Mouse (Mus musculus): Measurements from ENCODE around the gene Socs7. TPM values are rescaled to one million over a fixed set of nuclear protein-coding genes. Genes with fewer than 3 reads are reported as not detected.

Socs7 gene
- polyA plus RNA-seq, 1 experiment from 2014 or later: 1.1 TPM

DNA sequence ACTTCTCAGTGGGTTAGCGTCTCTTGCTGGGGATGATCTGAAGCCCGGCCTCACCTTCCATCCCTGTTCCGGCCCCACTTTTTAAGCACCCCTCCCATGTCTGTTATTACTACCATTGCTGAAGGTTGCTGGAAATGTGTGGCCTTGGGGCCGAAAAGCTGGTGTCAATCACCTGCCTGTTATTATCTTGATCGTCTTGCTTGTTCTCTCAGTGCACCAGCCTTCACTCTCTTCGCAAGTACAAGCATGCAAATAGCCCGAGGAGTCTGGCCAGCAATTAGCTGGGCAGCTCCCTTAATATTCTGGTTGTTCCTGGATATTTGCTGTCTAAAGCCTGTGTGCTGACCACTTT, 1.3 kb downstream of the Socs7 start:
- DNase-seq: peak; percentile 18
- WGBS (ENCODE audit: insufficient replicate concordance): 1% methylated on average over 7 of the region's 7 CpGs
- Histone ChIP-seq H3K36me3 (0 out of 2 replicates have a peak, but pooled peaks cover 3% of the 10 kb centered on the region), H3K4me1 (replicated peaks) (peaks cover 50% of the 10 kb centered on the region), H3K27me3 (no peaks in the 10 kb centered on the region), H3K9me3 (replicated peaks) (no peaks in the 10 kb centered on the region), H3K4me2 (peak overlapping the region; percentile 97), H3K27ac (peak overlapping the region; percentile 87), H3K9ac (peak overlapping the region; percentile 99), H3K4me3 (replicated peaks) (peak overlapping the region; percentile 98)
- ATAC-seq (ENCODE audit: low read depth): no peak

DNA sequence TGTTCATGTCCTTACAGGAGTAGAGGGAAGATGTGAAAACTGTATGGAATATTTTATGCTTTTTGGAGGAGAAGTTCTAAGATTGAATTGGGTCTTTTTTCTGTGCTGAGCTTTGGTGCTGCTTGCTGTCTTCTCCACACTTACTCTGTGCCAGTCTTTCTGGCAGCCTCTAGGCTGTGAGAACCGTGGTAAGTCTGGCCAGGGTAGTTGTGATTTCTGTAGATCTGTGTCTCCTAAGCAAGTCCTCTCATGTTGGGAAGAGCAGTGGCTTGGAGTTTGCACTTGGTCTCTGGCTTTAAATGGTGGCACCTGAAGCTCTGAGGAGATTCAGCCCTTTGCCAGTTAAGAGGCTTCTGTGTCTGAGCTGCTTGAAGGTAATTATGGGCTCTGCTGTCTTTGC, 3.2 kb downstream of the Socs7 start:
- no peaks in the 10 kb centered on the region for H3K9me3 ChIP-seq (replicated peaks)
- H3K9ac ChIP-seq: no peak overlapping the region
- ATAC-seq (ENCODE audit: low read depth): no peak
- no peaks in the 10 kb centered on the region for H3K27me3 ChIP-seq
- WGBS (ENCODE audit: insufficient replicate concordance): 62% methylated on average over 1 of the region's 1 CpGs
- no peak for DNase-seq
- no peak overlapping the region for H3K4me3 ChIP-seq (replicated peaks)
- H3K4me1 ChIP-seq (replicated peaks): peaks cover 50% of the 10 kb centered on the region
- no peak overlapping the region for H3K4me2 ChIP-seq
- no peak overlapping the region for H3K27ac ChIP-seq
- H3K36me3 ChIP-seq: 0 out of 2 replicates have a peak, but pooled peaks cover 3% of the 10 kb centered on the region

DNA sequence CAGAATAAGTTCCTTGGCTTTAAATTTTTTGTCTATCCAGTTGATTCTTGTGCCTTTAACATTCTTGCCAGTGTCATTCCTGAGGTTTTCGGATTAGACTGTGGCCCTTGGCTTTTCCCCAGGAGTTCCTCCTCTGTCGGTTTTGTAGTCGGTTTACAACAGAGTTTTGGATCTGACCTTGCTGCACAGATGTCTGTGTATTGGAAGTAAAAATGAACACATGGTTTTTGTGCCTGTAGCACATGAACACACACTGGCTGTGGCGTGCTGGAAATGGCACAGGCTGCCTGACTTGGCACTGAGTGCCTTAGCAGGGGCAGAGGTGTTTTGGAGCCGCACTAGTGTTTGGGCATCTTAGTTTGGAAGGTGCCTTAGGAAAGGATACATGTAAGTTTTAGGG, 6.2 kb downstream of the Socs7 start:
- Histone ChIP-seq H3K4me2 (no peak overlapping the region), H3K36me3 (0 out of 2 replicates have a peak, but pooled peaks cover 5% of the 10 kb centered on the region), H3K4me3 (replicated peaks) (no peak overlapping the region), H3K27me3 (no peaks in the 10 kb centered on the region), H3K9ac (no peak overlapping the region), H3K27ac (no peak overlapping the region), H3K9me3 (replicated peaks) (no peaks in the 10 kb centered on the region), H3K4me1 (replicated peaks) (peaks cover 38% of the 10 kb centered on the region)
- ATAC-seq (ENCODE audit: low read depth): no peak
- DNase-seq: no peak
- WGBS (ENCODE audit: insufficient replicate concordance): 80% methylated on average over 5 of the region's 5 CpGs

DNA sequence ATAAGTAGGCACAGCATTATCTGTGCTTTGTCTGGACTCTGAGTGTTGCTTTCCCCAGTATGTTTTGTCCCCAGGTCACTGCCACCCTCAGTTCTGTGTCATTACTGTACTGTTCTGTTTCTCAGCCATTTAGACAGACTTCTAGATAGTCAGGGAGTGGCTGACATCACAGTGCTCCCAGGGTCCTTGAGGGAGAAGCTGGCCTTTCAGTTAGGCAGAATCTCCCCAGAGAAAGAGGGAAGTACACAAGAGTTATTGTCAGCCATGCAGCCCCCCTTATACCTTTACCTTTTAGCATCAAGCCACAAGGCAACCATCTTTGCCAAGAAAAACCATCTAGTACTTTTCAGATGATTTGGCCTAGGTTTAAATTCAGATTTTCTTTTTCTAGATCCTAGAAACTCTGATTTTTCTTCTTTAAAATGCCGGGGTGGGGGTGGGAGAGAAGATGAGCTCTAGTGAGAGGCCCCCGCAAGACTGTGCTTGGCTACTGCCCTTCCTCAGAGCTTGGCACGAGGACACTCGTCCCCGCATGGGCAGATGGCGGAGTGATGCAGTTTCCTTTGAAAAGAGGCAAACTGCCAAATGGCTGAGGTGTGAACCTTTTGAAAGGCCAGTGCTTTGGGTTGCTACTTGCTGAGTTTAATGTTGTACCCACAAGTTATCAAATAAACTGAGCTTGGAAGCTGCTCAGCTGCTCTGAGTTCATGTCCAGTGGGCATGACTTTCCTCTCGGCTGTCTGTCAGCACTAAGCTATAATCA, 8.2 kb downstream of the Socs7 start:
- DNase-seq (no peak), ATAC-seq (ENCODE audit: low read depth) (no peak)
- peaks cover 17% of the 10 kb centered on the region; the same call in 1 of the 2 replicates for H3K36me3 ChIP-seq
- WGBS (ENCODE audit: insufficient replicate concordance): 79% methylated on average over 7 of the region's 7 CpGs
- H3K9ac ChIP-seq: no peak overlapping the region
- no peak overlapping the region for H3K4me2 ChIP-seq
- H3K9me3 ChIP-seq (replicated peaks): no peaks in the 10 kb centered on the region
- no peak overlapping the region for H3K27ac ChIP-seq
- H3K4me1 ChIP-seq (replicated peaks): peaks cover 18% of the 10 kb centered on the region
- H3K4me3 ChIP-seq (replicated peaks): no peak overlapping the region
- no peaks in the 10 kb centered on the region for H3K27me3 ChIP-seq

DNA sequence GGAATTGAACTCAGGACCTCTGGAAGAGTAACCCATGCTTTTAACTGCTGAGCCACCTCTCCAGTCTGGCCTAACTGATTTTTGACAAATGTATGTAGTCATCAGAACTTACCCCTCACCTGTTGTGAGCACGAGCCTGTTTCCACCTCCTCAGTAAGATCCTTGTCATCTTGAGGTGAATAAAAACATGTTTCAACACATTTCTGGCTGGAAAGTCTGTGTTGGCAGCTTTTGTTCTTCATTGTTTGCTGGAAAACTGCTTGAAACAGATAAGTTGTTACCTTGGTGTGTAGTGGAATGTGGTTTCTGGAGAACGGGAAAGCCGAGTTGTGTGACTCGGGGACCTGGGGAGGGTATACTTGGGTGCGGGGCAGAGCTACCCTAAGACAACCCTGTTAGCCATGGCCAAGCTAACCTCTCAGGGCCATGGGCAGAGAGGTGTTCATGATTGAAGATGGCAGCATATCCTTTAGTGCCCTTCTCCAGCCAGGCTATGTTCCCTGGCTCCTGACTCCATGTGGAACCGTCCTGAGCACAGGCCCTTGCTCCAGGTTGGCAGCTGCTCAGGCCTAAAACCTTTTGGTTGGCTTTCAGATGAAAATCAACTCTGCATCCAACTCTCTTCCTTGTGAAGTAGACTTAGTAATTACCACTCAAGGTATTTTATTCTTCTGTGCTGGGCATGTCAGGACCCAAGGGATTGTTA, 10.0 kb downstream of the Socs7 start:
- Histone ChIP-seq H3K36me3 (peaks cover 26% of the 10 kb centered on the region), H3K4me3 (replicated peaks) (no peak overlapping the region), H3K27me3 (no peaks in the 10 kb centered on the region), H3K4me1 (replicated peaks) (peaks cover 8% of the 10 kb centered on the region), H3K9me3 (replicated peaks) (no peaks in the 10 kb centered on the region), H3K9ac (no peak overlapping the region), H3K27ac (no peak overlapping the region), H3K4me2 (no peak overlapping the region)
- DNase-seq: no peak
- WGBS (ENCODE audit: insufficient replicate concordance): 87% methylated on average over 6 of the region's 6 CpGs
- ATAC-seq (ENCODE audit: low read depth): no peak

DNA sequence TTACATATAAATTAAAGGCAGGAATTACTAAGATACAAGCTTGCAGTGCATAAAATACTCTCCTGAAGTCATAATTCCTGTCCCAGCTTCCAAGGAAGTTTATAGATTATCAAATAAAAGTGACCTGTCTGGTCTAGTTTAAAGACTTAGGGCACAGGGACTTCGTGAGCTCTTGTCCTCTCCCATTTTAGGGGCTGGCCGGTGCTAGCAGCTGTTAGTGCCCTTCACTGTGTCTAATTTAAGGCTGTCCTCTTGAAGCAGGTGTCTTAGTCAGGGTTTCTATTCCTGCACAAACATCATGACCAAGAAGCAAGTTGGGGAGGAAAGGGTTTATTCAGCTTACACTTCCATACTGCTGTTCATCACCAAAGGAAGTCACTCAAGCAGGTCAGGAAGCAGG, 11.1 kb downstream of the Socs7 start:
- no peak for ATAC-seq (ENCODE audit: low read depth)
- Histone ChIP-seq H3K4me3 (replicated peaks) (no peak overlapping the region), H3K4me1 (replicated peaks) (0 out of 2 replicates have a peak, but pooled peaks cover under 1% of the 10 kb centered on the region), H3K4me2 (no peak overlapping the region), H3K27me3 (no peaks in the 10 kb centered on the region), H3K9ac (no peak overlapping the region), H3K27ac (no peak overlapping the region), H3K9me3 (replicated peaks) (no peaks in the 10 kb centered on the region), H3K36me3 (peaks cover 36% of the 10 kb centered on the region)
- no peak for DNase-seq
- 89% methylated on average over 2 of the region's 2 CpGs for WGBS (ENCODE audit: insufficient replicate concordance)

DNA sequence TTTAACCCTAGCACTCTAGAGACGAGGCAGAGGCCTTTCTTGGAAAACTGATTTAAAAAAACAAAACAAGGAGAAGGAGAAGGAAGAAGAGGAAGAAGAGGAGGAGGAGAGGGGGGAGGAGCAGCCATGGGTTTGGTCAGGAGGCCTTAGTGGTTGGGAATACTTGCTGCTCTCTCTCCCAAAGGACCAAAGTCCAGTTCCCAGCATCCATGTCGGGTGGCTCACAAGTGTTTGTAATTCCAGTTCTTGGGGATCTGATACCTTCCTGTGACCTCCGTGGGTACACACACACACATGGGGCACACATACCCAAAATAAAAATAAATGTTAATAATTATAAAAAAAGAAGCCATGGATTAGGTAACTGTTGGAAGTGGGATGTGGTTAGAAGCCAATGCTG, 17.7 kb downstream of the Socs7 start:
- Histone ChIP-seq H3K9ac (no peak overlapping the region), H3K9me3 (replicated peaks) (no peaks in the 10 kb centered on the region), H3K27ac (no peak overlapping the region), H3K27me3 (no peaks in the 10 kb centered on the region), H3K36me3 (peaks cover 55% of the 10 kb centered on the region), H3K4me2 (no peak overlapping the region), H3K4me1 (replicated peaks) (no peaks in the 10 kb centered on the region), H3K4me3 (replicated peaks) (no peak overlapping the region)
- ATAC-seq (ENCODE audit: low read depth): no peak
- 65% methylated on average over 3 of the region's 3 CpGs for WGBS (ENCODE audit: insufficient replicate concordance)
- DNase-seq: no peak

DNA sequence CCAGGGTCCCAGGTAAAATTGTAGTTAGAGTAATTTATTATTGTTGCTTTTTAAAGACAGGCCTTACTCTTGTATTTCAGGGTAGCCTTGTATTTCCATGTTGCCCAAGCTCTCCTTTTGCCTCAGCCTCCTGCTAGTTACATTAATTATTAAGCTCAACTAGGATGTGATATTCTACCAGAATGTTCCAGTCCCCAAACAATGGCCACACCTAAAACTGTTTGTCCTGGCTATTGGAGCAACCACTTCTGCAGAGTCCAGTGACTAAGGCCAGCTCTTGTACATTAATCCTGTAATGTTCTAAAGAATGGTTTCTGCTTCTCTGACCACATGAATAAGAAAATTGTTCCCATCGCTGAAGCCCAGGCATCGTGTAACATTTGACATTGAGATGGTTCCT, 20.7 kb downstream of the Socs7 start:
- H3K9me3 ChIP-seq (replicated peaks): no peaks in the 10 kb centered on the region
- H3K4me3 ChIP-seq (replicated peaks): no peak overlapping the region
- H3K4me1 ChIP-seq (replicated peaks): no peaks in the 10 kb centered on the region
- ATAC-seq (ENCODE audit: low read depth) (no peak), DNase-seq (no peak)
- H3K4me2 ChIP-seq: no peak overlapping the region
- 90% methylated on average over 2 of the region's 2 CpGs for WGBS (ENCODE audit: insufficient replicate concordance)
- H3K9ac ChIP-seq: no peak overlapping the region
- no peak overlapping the region for H3K27ac ChIP-seq
- H3K36me3 ChIP-seq: peaks cover 38% of the 10 kb centered on the region
- H3K27me3 ChIP-seq: no peaks in the 10 kb centered on the region

DNA sequence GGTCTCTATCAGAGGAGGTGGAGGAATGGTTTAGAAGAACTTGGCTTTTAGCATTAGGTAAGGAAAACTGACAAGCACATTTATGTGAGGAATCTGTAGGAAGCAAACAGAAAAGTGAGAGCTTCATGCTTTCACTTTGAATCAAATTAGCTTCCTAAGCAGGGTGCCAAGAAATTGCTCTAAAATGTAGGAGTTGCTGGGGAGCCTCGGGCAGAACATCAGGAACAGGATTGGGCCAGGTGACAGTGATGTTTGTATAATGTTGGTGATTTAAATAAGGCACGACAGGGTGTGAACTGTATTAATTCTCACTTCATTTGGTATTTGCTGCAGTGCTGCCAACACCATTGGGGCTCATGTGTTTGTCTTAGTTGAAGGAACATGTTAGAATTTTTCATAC, 21.4 kb downstream of the Socs7 start:
- Histone ChIP-seq H3K36me3 (peaks cover 35% of the 10 kb centered on the region), H3K27ac (no peak overlapping the region), H3K9ac (no peak overlapping the region), H3K27me3 (no peaks in the 10 kb centered on the region), H3K4me1 (replicated peaks) (no peaks in the 10 kb centered on the region), H3K9me3 (replicated peaks) (no peaks in the 10 kb centered on the region), H3K4me3 (replicated peaks) (no peak overlapping the region), H3K4me2 (no peak overlapping the region)
- 67% methylated on average over 2 of the region's 2 CpGs for WGBS (ENCODE audit: insufficient replicate concordance)
- ATAC-seq (ENCODE audit: low read depth) (no peak), DNase-seq (no peak)

DNA sequence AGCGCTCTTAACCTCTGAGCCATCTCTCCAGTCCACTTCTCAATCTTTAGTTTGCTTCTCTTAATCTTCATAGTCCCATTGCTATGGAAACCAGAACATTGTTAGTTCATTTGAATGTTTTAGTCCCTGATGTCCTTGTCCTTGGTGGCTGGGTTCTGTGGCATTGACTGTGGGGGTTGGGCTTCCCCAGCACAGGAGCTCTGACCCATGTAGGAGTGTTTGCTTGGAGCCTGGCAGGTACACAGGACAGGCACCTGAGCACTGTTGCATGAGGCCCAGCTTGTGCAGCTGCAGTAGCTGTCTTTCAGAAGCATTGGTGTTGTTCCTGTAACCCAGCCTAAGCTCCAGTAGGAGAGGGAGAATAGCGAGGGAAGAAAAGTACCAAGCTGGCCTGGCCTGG, 25.5 kb downstream of the Socs7 start:
- no peaks in the 10 kb centered on the region for H3K27me3 ChIP-seq
- no peak overlapping the region for H3K9ac ChIP-seq
- no peak overlapping the region for H3K4me2 ChIP-seq
- no peak for ATAC-seq (ENCODE audit: low read depth)
- H3K9me3 ChIP-seq (replicated peaks): no peaks in the 10 kb centered on the region
- DNase-seq: no peak
- peaks cover 10% of the 10 kb centered on the region; the same call in 1 of the 2 replicates for H3K4me1 ChIP-seq (replicated peaks)
- H3K36me3 ChIP-seq: peaks cover 60% of the 10 kb centered on the region
- 93% methylated on average over 2 of the region's 2 CpGs for WGBS (ENCODE audit: insufficient replicate concordance)
- no peak overlapping the region for H3K27ac ChIP-seq
- no peak overlapping the region for H3K4me3 ChIP-seq (replicated peaks)

DNA sequence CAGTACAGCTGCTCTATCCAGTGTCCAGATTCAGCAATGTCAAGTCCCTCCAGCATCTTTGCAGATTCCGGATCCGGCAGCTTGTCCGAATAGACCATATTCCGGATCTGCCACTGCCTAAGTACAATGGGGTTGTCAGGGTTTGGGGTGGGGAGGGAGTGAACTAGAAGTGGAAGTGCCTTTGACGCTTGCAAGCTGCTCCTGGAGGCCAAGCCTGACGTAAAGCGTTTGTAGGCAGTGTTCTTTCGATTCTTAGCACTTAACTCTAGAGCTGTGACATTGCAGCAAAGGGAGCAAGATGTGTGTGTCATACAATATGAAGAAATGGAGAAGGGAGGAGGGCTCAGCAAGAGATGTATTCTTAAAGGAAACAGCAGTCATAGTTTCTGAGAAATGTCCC, 26.8 kb downstream of the Socs7 start:
- Histone ChIP-seq H3K9me3 (replicated peaks) (no peaks in the 10 kb centered on the region), H3K27ac (no peak overlapping the region), H3K4me2 (no peak overlapping the region), H3K9ac (no peak overlapping the region), H3K27me3 (no peaks in the 10 kb centered on the region), H3K36me3 (peaks cover 62% of the 10 kb centered on the region), H3K4me3 (replicated peaks) (no peak overlapping the region), H3K4me1 (replicated peaks) (peaks cover 19% of the 10 kb centered on the region)
- no peak for DNase-seq
- no peak for ATAC-seq (ENCODE audit: low read depth)
- 89% methylated on average over 8 of the region's 8 CpGs for WGBS (ENCODE audit: insufficient replicate concordance)

DNA sequence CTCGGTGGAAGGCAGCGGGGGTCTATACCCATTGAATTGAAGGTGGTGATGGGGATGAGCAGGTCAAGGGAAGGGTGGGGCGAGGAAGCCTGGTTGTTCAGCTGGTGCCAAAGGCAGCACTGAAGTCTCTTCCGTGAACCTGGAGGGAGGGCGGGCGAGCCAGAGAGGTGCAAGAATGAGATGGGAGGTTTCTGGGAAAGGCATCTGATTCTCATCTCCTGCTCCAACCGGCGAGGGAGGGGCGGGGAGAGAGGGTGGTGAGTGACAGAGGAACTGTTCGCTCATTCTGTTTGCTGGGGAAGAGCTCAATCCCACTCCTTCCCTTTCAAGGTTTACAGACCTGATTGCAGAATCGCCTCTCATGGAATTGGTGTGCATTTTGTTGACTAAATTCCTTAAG, 31.3 kb downstream of the Socs7 start:
- Histone ChIP-seq H3K27me3 (no peaks in the 10 kb centered on the region), H3K4me3 (replicated peaks) (no peak overlapping the region), H3K9ac (no peak overlapping the region), H3K27ac (no peak overlapping the region), H3K4me1 (replicated peaks) (peaks cover 19% of the 10 kb centered on the region), H3K9me3 (replicated peaks) (no peaks in the 10 kb centered on the region), H3K4me2 (no peak overlapping the region), H3K36me3 (peaks cover 69% of the 10 kb centered on the region)
- DNase-seq (no peak), ATAC-seq (ENCODE audit: low read depth) (no peak)
- WGBS (ENCODE audit: insufficient replicate concordance): 58% methylated on average over 11 of the region's 11 CpGs
